Mouse (Mus musculus): ENCODE data around the gene Eif4ebp2.

DNA sequence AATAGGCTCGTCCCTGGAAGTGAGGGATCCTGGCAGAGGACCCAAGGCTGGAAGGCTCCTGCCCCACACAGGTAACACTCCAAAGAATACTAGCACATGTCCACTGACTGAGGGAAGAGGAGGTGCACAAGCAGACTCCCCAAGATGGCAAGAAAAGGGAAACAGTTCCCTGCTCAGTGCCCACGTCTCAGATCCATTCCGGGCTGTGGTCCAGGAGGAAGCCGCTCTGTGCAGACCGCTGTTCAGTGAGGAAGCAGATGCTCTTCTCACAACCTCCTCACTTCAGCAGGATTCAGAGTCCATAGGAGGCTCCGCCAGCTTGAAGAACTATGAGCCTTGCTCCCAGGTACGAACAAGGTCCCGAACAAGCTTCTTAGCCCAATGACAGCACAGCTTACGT, 21.1 kb downstream of the Eif4ebp2 start:
- TF ChIP-seq CTCF (IDR thresholded peaks at IDR 0.05; ENCODE audit: extremely low read depth, insufficient read length, insufficient replicate concordance, low read depth, low read length) (no peak), POLR2A (IDR thresholded peaks at IDR 0.05; ENCODE audit: low read depth, low read length) (no peak)
